Mouse (Mus musculus) testis, adult 2 months (tissue): ENCODE data around the gene Zfp790.

Experiments
- CTCF ChIP-seq: fragments of 200-500 bp; IDR thresholded peaks from 2 replicates; pipeline ENCODE4 v1.5.1; 2012; ENCODE audit warnings: low read depth, mild to moderate bottlenecking, inconsistent platforms, low read length, moderate library complexity; ENCODE audit not compliant: control insufficient read depth, insufficient read depth, insufficient replicate concordance
- POLR2A ChIP-seq: fragments of 200-500 bp; IDR thresholded peaks from 2 replicates; pipeline ENCODE4 v1.6.1; 2012; ENCODE audit warnings: low read depth, mild to moderate bottlenecking, inconsistent platforms, low read length, moderate library complexity; ENCODE audit not compliant: control insufficient read depth

- TF ChIP-seq CTCF (no peak), POLR2A (peak; percentile 75)
Observed at GRCm38 (mm10) chr7:29768090-29768900, 47.6 kb upstream of the Zfp790 start, which contains the start of gene Zfp84.
